Mouse (Mus musculus): Measurements from ENCODE around the gene Pitpnm2.

DNA sequence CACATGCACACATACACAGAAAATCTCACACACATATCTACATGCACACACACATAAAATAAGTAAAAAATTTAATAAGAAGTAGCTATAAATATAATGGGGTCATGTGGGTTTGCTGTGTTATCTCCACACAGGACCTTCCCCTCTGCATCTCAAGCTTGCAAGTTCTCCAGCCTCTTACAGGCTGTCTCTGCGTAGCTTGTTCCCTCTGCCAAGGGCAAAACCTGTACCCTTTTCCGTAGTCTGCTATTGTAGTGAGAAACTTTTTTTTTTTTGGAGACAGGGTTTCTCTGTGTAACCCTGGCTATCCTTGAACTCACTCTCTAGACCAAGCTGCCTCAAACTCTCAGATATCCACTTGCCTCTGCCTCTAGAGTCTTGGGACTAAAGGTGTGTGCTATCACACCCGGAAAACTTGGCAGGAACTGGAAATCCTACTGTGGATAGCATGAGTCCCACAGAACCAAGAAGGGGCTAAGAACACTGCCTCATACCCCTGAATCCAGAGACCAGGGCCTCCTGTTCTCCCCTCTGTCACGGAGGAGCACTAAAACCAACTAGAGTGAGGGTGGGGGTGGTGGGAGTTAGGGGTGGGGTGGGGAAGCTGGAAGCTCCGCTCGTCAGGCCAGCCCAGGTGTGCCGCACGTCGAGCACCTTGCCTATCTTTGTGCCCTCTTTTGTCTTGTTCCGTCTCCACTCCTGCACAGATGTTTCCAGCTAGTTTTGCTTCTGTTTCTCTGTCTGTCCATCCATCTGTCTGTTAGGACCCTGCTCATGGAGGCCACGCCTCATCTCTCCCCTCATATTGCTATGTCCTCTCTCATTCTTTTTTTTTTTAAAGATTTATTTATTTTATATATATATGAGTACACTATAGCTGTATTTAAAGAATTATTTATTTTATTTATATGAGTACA, 149.2 kb downstream of the Pitpnm2 start:
- TF ChIP-seq CTCF (IDR thresholded peaks at IDR 0.05; ENCODE audit: insufficient read depth, low read depth, low read length) (no peak), POLR2A (IDR thresholded peaks at IDR 0.05; ENCODE audit: insufficient read depth, low read depth, low read length) (no peak)
